Mouse (Mus musculus) kidney, adult 2 months (tissue): ENCODE measurements at regions not wholly inside any gene's neighbourhood (a gene's known extent, or its start where the extent isn't known, plus 50 kb on each side); places are given as distances from the start of the nearest gene placed in this dataset.

Source experiments
- CTCF ChIP-seq: fragments of 200-500 bp; conservative IDR thresholded peaks from 2 replicates; pipeline ENCODE4 v1.5.1; 2011; ENCODE audit warnings: low read depth, mild to moderate bottlenecking, control low read depth, low read length, moderate library complexity, mixed read lengths; ENCODE audit not compliant: insufficient read depth, insufficient read length
- POLR2A ChIP-seq: fragments of 200-500 bp; IDR thresholded peaks from one replicate; pipeline ENCODE4 v1.6.1; 2011; ENCODE audit warnings: low read depth, low read length, control low read depth

GRCm38 (mm10) chr1:72060393-72060792 lies 151.7 kb downstream of the Mreg start:
- TF ChIP-seq CTCF (no peak), POLR2A (no peak)
